Mouse (Mus musculus) lung, embryonic 14.5 days (tissue): ENCODE data around the gene Il18. TPM values are rescaled to one million over a fixed set of nuclear protein-coding genes. Genes with fewer than 3 reads are reported as not detected.
A peak's percentile ranks its signal among the peaks of the same experiment; 100 is the strongest.

Experiments
- ATAC-seq: fragments of 200-750 bp; cut with Nextera tagmentation; 2 replicates; pipeline ENCODE4 v1.8.0; 2017; ENCODE audit warnings: mild to moderate bottlenecking, moderate TSS enrichment, moderate library complexity; ENCODE audit not compliant: insufficient read depth
- DNase-seq: peaks from one replicate; pipeline ENCODE4 v3.0.0-alpha.2; 2015
- H3K27ac ChIP-seq: fragments of 300-500 bp; sonication (generic); 2 replicates; pipeline ENCODE4 v1.5.1; 2014; ENCODE audit warnings: low read depth, mild to moderate bottlenecking, moderate library complexity
- H3K27me3 ChIP-seq: fragments of 300-500 bp; sonication (generic); 2 replicates; pipeline ENCODE4 v1.6.1; 2014; ENCODE audit warnings: low read length, control low read depth; ENCODE audit not compliant: insufficient read depth
- H3K36me3 ChIP-seq: fragments of 300-500 bp; sonication (generic); 2 replicates; pipeline ENCODE4 v1.6.1; 2014; ENCODE audit warnings: control low read depth; ENCODE audit not compliant: insufficient read depth
- H3K4me1 ChIP-seq: fragments of 300-500 bp; sonication (generic); 2 replicates; pipeline ENCODE4 v1.6.1; 2014; ENCODE audit warnings: antibody characterized with exemption, control low read depth; ENCODE audit not compliant: insufficient read depth
- H3K4me2 ChIP-seq: fragments of 300-500 bp; sonication (generic); 2 replicates; pipeline ENCODE4 v1.6.1; 2014; ENCODE audit warnings: mild to moderate bottlenecking
- H3K4me3 ChIP-seq: fragments of 300-500 bp; sonication (generic); 2 replicates; pipeline ENCODE4 v1.5.1; 2014; ENCODE audit warnings: low read depth, low read length
- H3K9ac ChIP-seq: fragments of 300-500 bp; sonication (generic); 2 replicates; pipeline ENCODE4 v1.6.1; 2014
- H3K9me3 ChIP-seq: fragments of 300-500 bp; sonication (generic); 2 replicates; pipeline ENCODE4 v1.6.1; 2016; ENCODE audit warnings: low read depth, low read length, control low read depth
- CTCF ChIP-seq: IDR thresholded peaks from 2 replicates; pipeline ENCODE4 v1.5.1; 2016; ENCODE audit warnings: antibody characterized with exemption, low read depth
- WGBS: fragments of 180-500 bp; shearing (Covaris S2); extraction: QIAGEN DNeasy Blood & Tissue Kit; methylation state at CpG from one replicate; pipeline ENCODE4 v1.1.7; 2014; 5-methylcytosine and 5-hydroxymethylcytosine counted together
- polyA plus RNA-seq: library from polyadenylated mRNA; unstranded; fragments of >200 nt; fragmentation: Nextera tagmentation; extraction: Ambion mirVana; gene quantifications from 2 replicates; pipeline ENCODE4 v1.2.1, GENCODE M21; 2014

The Il18 gene
- polyA plus RNA-seq, 1 experiment from 2014 or later: 6.6 TPM

DNA sequence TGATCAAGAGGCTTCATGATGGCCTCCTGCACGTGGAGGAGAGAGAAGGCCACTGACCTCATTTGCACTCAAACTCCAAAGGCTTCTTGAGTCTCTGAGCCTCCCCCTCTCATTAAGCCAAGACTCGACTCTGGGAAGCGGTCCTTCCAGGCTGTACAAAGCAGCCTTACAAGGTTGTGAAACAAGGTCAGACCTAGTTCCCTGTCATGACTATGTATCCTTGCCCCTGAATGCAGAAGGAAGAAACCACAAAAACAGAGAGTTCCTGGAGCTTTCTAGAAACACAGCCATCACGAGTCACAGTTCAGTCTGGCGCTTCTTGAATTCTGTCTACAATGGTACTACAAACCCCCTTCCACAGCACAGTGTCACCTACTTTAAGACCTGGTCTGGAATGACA is 32.1 kb upstream of the Il18 start:
- no peak for ATAC-seq
- Histone ChIP-seq H3K4me1 (no peaks in the 10 kb centered on the region), H3K4me2 (no peak overlapping the region), H3K9me3 (no peaks in the 10 kb centered on the region), H3K4me3 (no peak overlapping the region), H3K9ac (no peak overlapping the region), H3K27ac (no peak overlapping the region), H3K27me3 (no peaks in the 10 kb centered on the region), H3K36me3 (peaks cover 4% of the 10 kb centered on the region; the same call in 1 of the 2 replicates)
- TF ChIP-seq CTCF: no peak
- 64% methylated on average over 5 of the region's 5 CpGs for WGBS
- DNase-seq: no peak

GRCm38 (mm10) chr9:50524936-50525335 is 29.7 kb upstream of the Il18 start:
- Histone ChIP-seq H3K36me3 (peaks cover 4% of the 10 kb centered on the region; the same call in 1 of the 2 replicates), H3K9me3 (no peaks in the 10 kb centered on the region), H3K4me2 (no peak overlapping the region), H3K9ac (no peak overlapping the region), H3K27me3 (no peaks in the 10 kb centered on the region), H3K4me3 (no peak overlapping the region), H3K27ac (no peak overlapping the region), H3K4me1 (no peaks in the 10 kb centered on the region)
- no peak for ATAC-seq
- 84% methylated on average over 5 of the region's 5 CpGs for WGBS
- no peak for TF ChIP-seq CTCF
- DNase-seq: no peak

DNA sequence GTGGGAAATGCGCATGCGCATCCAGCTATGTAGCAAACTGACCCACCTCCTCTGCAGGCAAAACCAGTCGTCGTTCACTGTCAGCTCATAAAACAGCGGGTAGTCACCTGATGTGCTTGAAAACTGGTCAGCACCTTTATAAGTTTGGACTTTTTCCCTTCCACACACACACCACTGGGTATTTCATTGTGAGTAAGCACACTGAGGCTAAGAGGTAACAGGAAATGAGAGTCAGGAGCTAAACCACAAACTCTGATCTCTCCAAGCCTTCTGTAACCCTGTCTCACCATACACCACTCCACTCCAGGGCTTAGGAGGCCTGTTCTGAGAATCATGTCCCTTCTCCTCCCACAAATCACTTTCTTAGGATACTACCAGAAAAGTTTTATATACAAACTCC is 29.0 kb upstream of the Il18 start:
- 74% methylated on average over 5 of the region's 5 CpGs for WGBS
- no peak for TF ChIP-seq CTCF

DNA sequence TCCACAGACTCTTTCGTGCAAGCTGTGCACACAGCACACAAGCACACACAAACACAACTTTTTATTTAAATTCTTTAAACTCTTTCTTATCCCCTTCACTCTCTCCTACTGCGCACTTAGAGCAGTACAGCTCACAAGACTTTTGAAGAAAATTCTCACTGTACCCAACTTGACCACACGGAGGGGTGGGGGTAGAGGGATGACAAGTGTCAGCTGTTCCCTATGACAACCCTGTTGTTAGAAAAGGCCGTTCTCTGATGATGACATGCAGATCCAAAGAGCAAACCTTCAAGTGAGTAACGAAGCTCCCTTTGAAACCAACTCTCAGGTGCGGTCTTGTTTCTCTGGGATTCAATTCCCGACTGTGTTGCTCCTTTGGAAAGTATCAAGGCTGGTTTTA is 26.8 kb upstream of the Il18 start:
- no peak for TF ChIP-seq CTCF
- H3K27ac ChIP-seq: no peak overlapping the region
- H3K4me3 ChIP-seq: peak overlapping the region; percentile 69
- H3K9ac ChIP-seq: peak overlapping the region; percentile 68
- H3K36me3 ChIP-seq: no peaks in the 10 kb centered on the region
- peak overlapping the region; percentile 72 for H3K4me2 ChIP-seq
- DNase-seq (no peak), ATAC-seq (peak; percentile 43; the same call in 1 of the 2 replicates)
- no peaks in the 10 kb centered on the region for H3K9me3 ChIP-seq
- no peaks in the 10 kb centered on the region for H3K4me1 ChIP-seq
- H3K27me3 ChIP-seq: no peaks in the 10 kb centered on the region
- whole genome bisulfite sequencing: 30% methylated on average over 7 of the region's 7 CpGs

More for the DNA sequence above, 29.0 kb upstream of the Il18 start:
- Histone ChIP-seq H3K9ac (no peak overlapping the region), H3K36me3 (peaks cover 4% of the 10 kb centered on the region; the same call in 1 of the 2 replicates), H3K4me2 (no peak overlapping the region), H3K27me3 (no peaks in the 10 kb centered on the region), H3K4me3 (no peak overlapping the region), H3K27ac (no peak overlapping the region), H3K4me1 (no peaks in the 10 kb centered on the region), H3K9me3 (no peaks in the 10 kb centered on the region)
- ATAC-seq (no peak), DNase-seq (no peak)

DNA sequence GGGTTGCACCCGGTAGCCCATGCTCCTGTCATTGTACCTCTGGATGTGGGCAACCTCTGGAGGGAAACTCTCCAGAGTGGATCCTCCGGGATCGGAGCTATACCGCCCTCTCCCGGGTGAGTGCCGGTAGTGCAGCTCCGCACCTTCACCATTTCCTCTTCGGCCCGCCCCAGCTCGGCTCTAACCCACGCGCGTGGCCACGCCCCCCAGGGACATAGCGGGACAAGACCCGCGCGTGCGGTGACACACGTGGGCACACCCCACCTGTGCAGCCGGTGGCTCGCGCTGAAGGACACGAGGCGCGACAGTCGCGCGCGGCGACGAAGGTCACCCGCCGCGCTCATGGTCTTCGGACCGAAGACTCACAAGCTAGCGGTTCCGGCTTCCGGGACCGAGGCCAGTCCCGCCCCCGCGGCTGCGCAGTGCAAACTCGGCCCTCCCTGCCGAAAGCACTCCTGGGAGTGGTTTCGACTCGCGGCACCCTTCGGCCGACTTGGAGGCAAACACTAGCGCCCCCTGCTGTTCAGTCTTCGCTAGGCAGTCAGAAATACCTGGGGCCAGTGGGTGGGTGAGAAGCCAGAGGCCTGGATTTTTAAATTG is 26.2 kb upstream of the Il18 start, which contains the start of gene Pts:
Pts (minus strand) TSS at position 432 of the 600 bp plus-strand sequence.
- ATAC-seq (peak; percentile 98), DNase-seq (peak; percentile 99)
- Histone ChIP-seq H3K4me2 (peak within 1 kb of the TSS; percentile 72), H3K27me3 (no peaks in the 10 kb centered on the region), H3K4me1 (no peaks in the 10 kb centered on the region), H3K9ac (peak within 1 kb of the TSS; percentile 68), H3K4me3 (peak within 1 kb of the TSS; percentile 69), H3K36me3 (no peaks in the 10 kb centered on the region), H3K9me3 (no peaks in the 10 kb centered on the region), H3K27ac (no peak within 1 kb of the TSS; the same call in 1 of the 2 replicates)
- TF ChIP-seq CTCF: peak; percentile 95
- WGBS: under 1% methylated on average over 54 of the region's 54 CpGs

DNA sequence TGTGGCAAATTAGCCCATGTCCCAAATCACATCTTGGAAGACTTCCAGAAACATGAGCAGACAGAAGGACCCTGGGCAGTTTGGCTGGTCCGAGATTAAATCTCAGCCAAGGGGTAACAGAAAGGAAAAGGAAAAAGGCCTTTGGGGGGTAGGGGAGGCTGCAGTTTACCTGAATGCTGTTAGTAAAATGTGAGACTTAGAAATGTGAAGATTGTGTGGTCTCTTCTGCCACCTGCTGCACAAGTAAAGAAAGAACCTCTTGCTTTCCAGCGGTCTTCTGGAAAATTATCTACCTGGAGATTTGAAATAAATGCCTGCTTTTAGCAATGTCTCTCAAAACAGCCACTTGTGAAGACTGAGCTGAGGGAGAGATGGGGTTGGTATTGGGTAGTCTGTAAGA is 23.7 kb upstream of the Il18 start:
- no peak overlapping the region for H3K9ac ChIP-seq

GRCm38 (mm10) chr9:50533328-50533727 is 21.3 kb upstream of the Il18 start:
- WGBS: 76% methylated on average over 11 of the region's 11 CpGs
- DNase-seq (no peak), ATAC-seq (no peak)
- Histone ChIP-seq H3K9me3 (no peaks in the 10 kb centered on the region), H3K4me1 (no peaks in the 10 kb centered on the region), H3K4me2 (no peak overlapping the region), H3K27ac (no peak overlapping the region), H3K4me3 (no peak overlapping the region), H3K27me3 (no peaks in the 10 kb centered on the region), H3K9ac (no peak overlapping the region), H3K36me3 (no peaks in the 10 kb centered on the region)
- no peak for TF ChIP-seq CTCF

More for the DNA sequence above, 23.7 kb upstream of the Il18 start:
- Histone ChIP-seq H3K27ac (no peak overlapping the region), H3K36me3 (no peaks in the 10 kb centered on the region), H3K9me3 (no peaks in the 10 kb centered on the region), H3K4me3 (no peak overlapping the region), H3K27me3 (no peaks in the 10 kb centered on the region), H3K4me2 (no peak overlapping the region), H3K4me1 (no peaks in the 10 kb centered on the region)
- peak; percentile 55 for DNase-seq
- TF ChIP-seq CTCF: peak; percentile 46
- WGBS: 28% methylated on average over 2 of the region's 2 CpGs
- ATAC-seq: no peak

DNA sequence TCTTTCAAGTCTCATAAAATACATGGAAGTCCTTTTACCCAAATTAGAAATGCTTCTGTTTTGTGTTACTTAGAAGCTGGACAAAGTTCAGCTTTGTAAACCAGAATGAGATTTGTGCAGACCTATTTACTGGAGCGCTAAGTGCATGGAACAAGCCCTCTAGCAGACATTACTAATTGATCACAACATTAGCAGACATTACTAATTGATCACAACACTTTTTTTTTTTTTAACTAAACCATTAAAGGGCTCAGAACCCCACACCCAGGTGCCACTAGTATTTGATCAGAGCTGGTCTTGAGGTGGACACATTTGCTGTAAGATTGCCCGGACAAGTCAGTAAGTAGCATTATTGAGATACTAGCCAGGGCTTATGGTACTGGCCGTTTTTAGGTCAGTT is 20.8 kb upstream of the Il18 start:
- Histone ChIP-seq H3K36me3 (no peaks in the 10 kb centered on the region), H3K27ac (no peak overlapping the region), H3K4me2 (no peak overlapping the region), H3K9ac (no peak overlapping the region), H3K4me3 (no peak overlapping the region), H3K4me1 (no peaks in the 10 kb centered on the region), H3K27me3 (no peaks in the 10 kb centered on the region), H3K9me3 (no peaks in the 10 kb centered on the region)
- no peak for ATAC-seq
- TF ChIP-seq CTCF: no peak
- 67% methylated on average over 3 of the region's 3 CpGs for WGBS
- DNase-seq: no peak
